Mouse (Mus musculus) liver, embryonic 14.5 days (tissue): ENCODE data around the gene Pafah1b3.

Source experiments
- CTCF ChIP-seq: IDR thresholded peaks from 2 replicates; pipeline ENCODE4 v1.5.1; 2016; ENCODE audit warnings: antibody characterized with exemption, low read depth, control low read depth
- EP300 ChIP-seq: IDR thresholded peaks from 2 replicates; pipeline ENCODE4 v1.6.1; 2016; ENCODE audit warnings: antibody characterized with exemption, low read depth

GRCm38 (mm10) chr7:25285511-25286238 is 12.1 kb downstream of the Pafah1b3 start:
- TF ChIP-seq CTCF: no peak
- TF ChIP-seq EP300: no peak
